Mouse (Mus musculus): Measurements from ENCODE around the gene Stt3b. TPM values are rescaled to one million over a fixed set of nuclear protein-coding genes. Genes with fewer than 3 reads are reported as not detected.

Stt3b gene
- polyA plus RNA-seq, 1 experiment from 2014 or later: 128 TPM

DNA sequence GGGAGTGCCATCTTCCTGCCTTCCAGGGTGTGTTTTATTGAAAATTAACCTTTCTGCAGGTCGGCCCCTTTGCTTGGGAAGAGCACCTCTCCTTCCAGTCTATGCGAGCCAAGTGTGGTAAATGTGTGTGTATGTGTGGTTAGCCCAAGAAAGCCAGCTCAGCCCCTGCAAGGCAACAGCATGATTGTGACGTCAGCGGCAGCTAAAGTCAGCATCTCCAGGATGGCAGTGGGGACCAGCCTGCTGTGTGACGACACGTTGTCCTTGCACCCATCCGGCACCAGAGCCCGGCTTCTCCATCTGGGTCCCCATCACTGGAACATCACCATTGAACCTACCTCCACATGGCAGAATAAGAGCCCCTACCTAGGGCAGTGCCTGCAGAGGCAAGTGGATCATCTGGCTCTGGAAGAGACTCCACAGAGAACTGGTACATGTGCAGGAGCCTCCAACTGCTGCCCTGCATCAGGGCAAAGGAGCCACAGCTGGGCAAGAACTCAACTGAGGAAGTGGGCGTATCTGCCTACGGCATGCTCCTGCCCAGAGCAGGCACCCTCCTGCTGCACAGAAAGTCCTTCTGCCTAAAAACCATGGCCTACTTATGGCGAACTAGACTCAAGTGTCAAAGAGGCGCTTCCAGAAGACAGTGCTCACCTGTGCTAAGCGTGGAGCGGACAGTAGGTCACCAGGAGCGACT is 109.9 kb downstream of the Stt3b start:
- H3K4me3 ChIP-seq: no peak overlapping the region
- no peaks in the 10 kb centered on the region for H3K27me3 ChIP-seq (replicated peaks)
- no peak overlapping the region for H3K9ac ChIP-seq
- H3K27ac ChIP-seq: no peak overlapping the region
- no peaks in the 10 kb centered on the region for H3K4me1 ChIP-seq
- no peaks in the 10 kb centered on the region for H3K36me3 ChIP-seq
- WGBS: 94% methylated on average over 15 of the region's 15 CpGs
- ATAC-seq (ENCODE audit: low FRiP score, low read depth): no peak
- H3K9me3 ChIP-seq: no peaks in the 10 kb centered on the region
- no peak overlapping the region for H3K4me2 ChIP-seq (replicated peaks)

DNA sequence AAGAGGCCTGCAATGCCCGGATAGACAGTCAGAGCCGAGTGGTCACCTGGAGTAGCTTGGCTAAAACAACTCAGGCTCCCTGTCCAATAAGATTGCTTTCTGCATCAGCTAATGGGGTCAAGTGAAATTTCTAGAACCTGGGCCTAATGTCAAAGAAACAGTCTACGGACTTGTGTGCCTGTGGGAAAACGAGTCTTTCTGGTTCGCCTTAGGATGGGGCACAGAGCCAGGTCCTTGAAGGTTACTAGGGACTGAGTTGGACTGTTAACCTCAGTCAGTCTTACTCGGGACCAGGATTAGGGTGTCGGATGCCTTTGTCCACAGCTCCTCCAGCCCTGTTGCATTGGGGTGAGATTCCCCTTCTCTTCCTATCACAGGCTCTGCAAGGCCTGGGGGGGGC is 113.1 kb downstream of the Stt3b start:
- Histone ChIP-seq H3K4me3 (no peak overlapping the region), H3K27ac (no peak overlapping the region), H3K4me2 (replicated peaks) (no peak overlapping the region), H3K36me3 (no peaks in the 10 kb centered on the region), H3K9me3 (no peaks in the 10 kb centered on the region), H3K9ac (no peak overlapping the region), H3K27me3 (replicated peaks) (no peaks in the 10 kb centered on the region), H3K4me1 (no peaks in the 10 kb centered on the region)
- no peak for ATAC-seq (ENCODE audit: low FRiP score, low read depth)
- WGBS: 84% methylated on average over 7 of the region's 7 CpGs

DNA sequence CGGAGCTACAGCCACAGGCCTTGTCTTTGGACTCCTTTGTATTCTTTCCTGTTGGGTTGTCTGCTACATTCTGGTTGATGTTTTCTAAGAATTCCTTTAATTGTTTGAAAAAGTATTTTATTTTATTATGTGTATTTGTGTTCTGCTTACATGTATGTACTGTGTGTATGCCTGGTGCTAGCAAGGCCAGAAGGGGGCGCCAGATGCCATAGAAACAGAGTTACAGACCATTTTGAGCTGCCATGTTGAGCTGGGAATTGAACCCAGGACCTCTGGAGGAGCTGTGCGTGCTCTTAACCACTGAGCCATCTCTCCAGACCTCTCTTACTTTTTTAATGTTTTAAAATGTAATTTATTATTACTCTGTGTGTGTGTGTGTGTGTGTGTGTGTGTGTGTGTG is 117.3 kb downstream of the Stt3b start:
- Histone ChIP-seq H3K36me3 (no peaks in the 10 kb centered on the region), H3K27ac (no peak overlapping the region), H3K27me3 (replicated peaks) (no peaks in the 10 kb centered on the region), H3K9ac (no peak overlapping the region), H3K4me3 (no peak overlapping the region), H3K9me3 (no peaks in the 10 kb centered on the region), H3K4me1 (no peaks in the 10 kb centered on the region), H3K4me2 (replicated peaks) (no peak overlapping the region)
- no peak for ATAC-seq (ENCODE audit: low FRiP score, low read depth)
- WGBS: 83% methylated on average over 3 of the region's 3 CpGs
